Mouse (Mus musculus) embryonic facial prominence, embryonic 15.5 days (tissue): ENCODE measurements around the gene Mtus2. TPM values are rescaled to one million over a fixed set of nuclear protein-coding genes. Genes with fewer than 3 reads are reported as not detected.

Experiments used
- ATAC-seq: fragments of 200-750 bp; cut with Nextera tagmentation; 2 replicates; pipeline ENCODE4 v1.8.0; 2017; ENCODE audit warnings: low read depth, moderate TSS enrichment; ENCODE audit not compliant: insufficient number of reproducible peaks, low FRiP score, low TSS enrichment
- H3K27ac ChIP-seq: fragments of 300-500 bp; sonication (generic); replicated peaks from 2 replicates; pipeline ENCODE4 v1.5.1; 2015; ENCODE audit warnings: mild to moderate bottlenecking, inconsistent platforms
- H3K27me3 ChIP-seq: fragments of 300-500 bp; sonication (generic); 2 replicates; pipeline ENCODE4 v1.6.1; 2015; ENCODE audit warnings: inconsistent platforms
- H3K36me3 ChIP-seq: fragments of 300-500 bp; sonication (generic); 2 replicates; pipeline ENCODE4 v1.6.1; 2015; ENCODE audit warnings: mild to moderate bottlenecking, inconsistent platforms
- H3K4me1 ChIP-seq: fragments of 300-500 bp; sonication (generic); 2 replicates; pipeline ENCODE4 v1.6.1; 2015; ENCODE audit warnings: inconsistent platforms
- H3K4me2 ChIP-seq: fragments of 300-500 bp; sonication (generic); replicated peaks from 2 replicates; pipeline ENCODE4 v1.6.1; 2015; ENCODE audit warnings: mild to moderate bottlenecking, inconsistent platforms
- H3K4me3 ChIP-seq: fragments of 300-500 bp; sonication (generic); replicated peaks from 2 replicates; pipeline ENCODE4 v1.5.1; 2015; ENCODE audit warnings: mild to moderate bottlenecking, inconsistent platforms
- H3K9ac ChIP-seq: fragments of 300-500 bp; sonication (generic); 2 replicates; pipeline ENCODE4 v1.6.1; 2015; ENCODE audit warnings: inconsistent platforms
- H3K9me3 ChIP-seq: fragments of 300-500 bp; sonication (generic); replicated peaks from 2 replicates; pipeline ENCODE4 v1.6.1; 2016; ENCODE audit warnings: inconsistent platforms
- WGBS: fragments of 180-500 bp; shearing (Covaris S2); methylation state at CpG from one replicate; pipeline ENCODE4 v1.1.7; 2015; 5-methylcytosine and 5-hydroxymethylcytosine counted together
- polyA plus RNA-seq: library from polyadenylated mRNA; unstranded; fragments of >200 nt; fragmentation: Nextera tagmentation; extraction: Ambion mirVana; gene quantifications from 2 replicates; pipeline ENCODE4 v1.2.1, GENCODE M21; 2015

The Mtus2 gene
- polyA plus RNA-seq, 1 experiment from 2014 or later, result 4.5 TPM

- ATAC-seq, result no peak
- Histone ChIP-seq H3K27ac (peak overlapping the region; percentile 30; the same call in 1 of the 2 replicates), H3K4me3 (no peak overlapping the region), H3K4me1 (no peaks in the 10 kb centered on the region), H3K36me3 (no peaks in the 10 kb centered on the region), H3K27me3 (no peaks in the 10 kb centered on the region), H3K9ac (no peak overlapping the region), H3K9me3 (no peaks in the 10 kb centered on the region), H3K4me2 (no peak overlapping the region)
- 37% methylated on average over 8 of the region's 8 CpGs for WGBS
Observed at GRCm38 (mm10) chr5:148130691-148131457, 173.8 kb downstream of the Mtus2 start.

GRCm38 (mm10) chr5:148131458-148132131, 174.5 kb downstream of the Mtus2 start:
- H3K27ac ChIP-seq, result peak overlapping the region; percentile 30; the same call in 1 of the 2 replicates
- H3K4me2 ChIP-seq, result no peak overlapping the region
- H3K4me1 ChIP-seq, result no peaks in the 10 kb centered on the region
- 49% methylated on average over 10 of the region's 10 CpGs for WGBS
- no peaks in the 10 kb centered on the region for H3K36me3 ChIP-seq
- H3K4me3 ChIP-seq, result no peak overlapping the region
- H3K27me3 ChIP-seq, result no peaks in the 10 kb centered on the region
- 0 out of 2 replicates have a peak, but pooled peaks have one; percentile 21 for ATAC-seq
- H3K9ac ChIP-seq, result no peak overlapping the region
- H3K9me3 ChIP-seq, result no peaks in the 10 kb centered on the region

GRCm38 (mm10) chr5:148133448-148134060, 176.4 kb downstream of the Mtus2 start:
- no peak for ATAC-seq
- H3K4me2 ChIP-seq, result no peak overlapping the region
- no peaks in the 10 kb centered on the region for H3K36me3 ChIP-seq
- H3K27me3 ChIP-seq, result no peaks in the 10 kb centered on the region
- no peak overlapping the region for H3K4me3 ChIP-seq
- H3K4me1 ChIP-seq, result no peaks in the 10 kb centered on the region
- WGBS, result 64% methylated on average over 9 of the region's 9 CpGs
- no peak overlapping the region for H3K27ac ChIP-seq
- H3K9me3 ChIP-seq, result no peaks in the 10 kb centered on the region
- H3K9ac ChIP-seq, result no peak overlapping the region

- no peak for ATAC-seq
- Histone ChIP-seq H3K27me3 (no peaks in the 10 kb centered on the region), H3K4me1 (no peaks in the 10 kb centered on the region), H3K36me3 (no peaks in the 10 kb centered on the region), H3K9me3 (no peaks in the 10 kb centered on the region), H3K4me3 (no peak overlapping the region), H3K9ac (no peak overlapping the region), H3K4me2 (no peak overlapping the region), H3K27ac (no peak overlapping the region)
- WGBS, result 85% methylated on average over 3 of the region's 3 CpGs
Observed at GRCm38 (mm10) chr5:148141662-148142061, 184.5 kb downstream of the Mtus2 start.

GRCm38 (mm10) chr5:148146200-148146823, 189.2 kb downstream of the Mtus2 start:
- no peaks in the 10 kb centered on the region for H3K4me1 ChIP-seq
- no peaks in the 10 kb centered on the region for H3K27me3 ChIP-seq
- 73% methylated on average over 12 of the region's 12 CpGs for WGBS
- no peak overlapping the region for H3K4me3 ChIP-seq
- ATAC-seq, result no peak
- H3K4me2 ChIP-seq, result no peak overlapping the region
- no peaks in the 10 kb centered on the region for H3K36me3 ChIP-seq
- H3K27ac ChIP-seq, result no peak overlapping the region
- no peaks in the 10 kb centered on the region for H3K9me3 ChIP-seq
- H3K9ac ChIP-seq, result no peak overlapping the region

GRCm38 (mm10) chr5:148151894-148152599, 194.9 kb downstream of the Mtus2 start:
- Histone ChIP-seq H3K9ac (no peak overlapping the region), H3K4me3 (no peak overlapping the region), H3K4me1 (no peaks in the 10 kb centered on the region), H3K36me3 (no peaks in the 10 kb centered on the region), H3K27me3 (no peaks in the 10 kb centered on the region), H3K9me3 (no peaks in the 10 kb centered on the region), H3K27ac (no peak overlapping the region), H3K4me2 (no peak overlapping the region)
- ATAC-seq, result no peak
- 51% methylated on average over 14 of the region's 14 CpGs for WGBS

- Histone ChIP-seq H3K27ac (no peak overlapping the region), H3K4me2 (no peak overlapping the region), H3K9me3 (no peaks in the 10 kb centered on the region), H3K4me3 (no peak overlapping the region), H3K4me1 (no peaks in the 10 kb centered on the region), H3K9ac (no peak overlapping the region), H3K27me3 (no peaks in the 10 kb centered on the region), H3K36me3 (no peaks in the 10 kb centered on the region)
- 59% methylated on average over 13 of the region's 13 CpGs for WGBS
- ATAC-seq, result no peak
Observed at GRCm38 (mm10) chr5:148152600-148153402, 195.7 kb downstream of the Mtus2 start.

- 63% methylated on average over 9 of the region's 9 CpGs for WGBS
- ATAC-seq, result no peak
- H3K4me3 ChIP-seq, result no peak overlapping the region
Observed at GRCm38 (mm10) chr5:148153403-148153713, 196.2 kb downstream of the Mtus2 start.

GRCm38 (mm10) chr5:148154727-148155126, 197.6 kb downstream of the Mtus2 start:
- WGBS, result 81% methylated on average over 3 of the region's 3 CpGs
- ATAC-seq, result no peak
- Histone ChIP-seq H3K27me3 (no peaks in the 10 kb centered on the region), H3K9ac (no peak overlapping the region), H3K4me1 (no peaks in the 10 kb centered on the region), H3K4me2 (no peak overlapping the region), H3K36me3 (no peaks in the 10 kb centered on the region), H3K4me3 (no peak overlapping the region), H3K27ac (no peak overlapping the region), H3K9me3 (no peaks in the 10 kb centered on the region)

More at GRCm38 (mm10) chr5:148153403-148153713, 196.2 kb downstream of the Mtus2 start:
- no peaks in the 10 kb centered on the region for H3K4me1 ChIP-seq
- no peak overlapping the region for H3K9ac ChIP-seq
- H3K9me3 ChIP-seq, result no peaks in the 10 kb centered on the region
- H3K27ac ChIP-seq, result no peak overlapping the region
- no peaks in the 10 kb centered on the region for H3K36me3 ChIP-seq
- H3K27me3 ChIP-seq, result no peaks in the 10 kb centered on the region
- H3K4me2 ChIP-seq, result no peak overlapping the region

- Histone ChIP-seq H3K4me2 (no peak overlapping the region), H3K4me3 (no peak overlapping the region), H3K4me1 (no peaks in the 10 kb centered on the region), H3K9ac (no peak overlapping the region), H3K9me3 (no peaks in the 10 kb centered on the region), H3K27ac (no peak overlapping the region), H3K36me3 (no peaks in the 10 kb centered on the region), H3K27me3 (no peaks in the 10 kb centered on the region)
- ATAC-seq, result no peak
- WGBS, result 45% methylated on average over 8 of the region's 8 CpGs
Observed at GRCm38 (mm10) chr5:148159328-148159727, 202.2 kb downstream of the Mtus2 start.
